12 mouse cellular contexts compared by ENCODE assay signal in genomic region chr14:47489310-47490097, GRCm38 (mm10). TPM values are rescaled to one million over a fixed set of nuclear protein-coding genes. Genes with fewer than 3 reads are reported as not detected.
DNase-seq lines count a peak whose midpoint lies in the region; ATAC-seq and TF ChIP-seq lines count a peak whose summit lies in the region.
"Had no signal": no experiment of that assay in that cellular context is flagged by ENCODE, and none has a peak within 500 bp of the region (broad histone marks: within the 10 kb centered on the region; RNA-seq: fewer than 3 reads in every experiment).

No protein-coding gene starts in this region.

- no peak for DNase-seq in heart, adult 9 months (ENCODE audit: low spot score in 2 of 2)
- peak; percentile 62 for DNase-seq in Muller cell, postnatal 12 days (ENCODE audit: inconsistent ontology term)
- peak; percentile 44 for DNase-seq in forelimb bud, embryonic 11.5 days (ENCODE audit: low read depth, low spot score)
- no peak for DNase-seq in midbrain, postnatal 0 days (ENCODE audit: low spot score)
- DNase-seq: left cerebral cortex, postnatal 4 days; midbrain, embryonic 14.5 days; thymus, adult 18-20 months had no signal

- H3K36me3 ChIP-seq in heart, embryonic 16.5 days (ENCODE audit: control insufficient read depth, insufficient read depth): no peaks in the 10 kb centered on the region
- H3K36me3 ChIP-seq in liver, embryonic 15.5 days (replicated peaks): peaks cover 26% of the 10 kb centered on the region
- no peaks in the 10 kb centered on the region for H3K36me3 ChIP-seq in midbrain, postnatal 0 days (ENCODE audit: insufficient read depth, low read length)
- H3K36me3 ChIP-seq: embryonic facial prominence, embryonic 12.5 days had no signal

- no peaks in the 10 kb centered on the region for H3K27me3 ChIP-seq in heart, embryonic 16.5 days (ENCODE audit: control insufficient read depth, insufficient read depth, low read length)
- no peaks in the 10 kb centered on the region for H3K27me3 ChIP-seq in liver, embryonic 15.5 days
- no peaks in the 10 kb centered on the region for H3K27me3 ChIP-seq in midbrain, postnatal 0 days (ENCODE audit: insufficient read depth, low read length)
- H3K27me3 ChIP-seq: embryonic facial prominence, embryonic 12.5 days had no signal

- no peak overlapping the region for H3K4me3 ChIP-seq in heart, embryonic 16.5 days (ENCODE audit: low read length)
- H3K4me3 ChIP-seq in liver, embryonic 15.5 days (replicated peaks): no peak overlapping the region
- H3K4me3 ChIP-seq in midbrain, postnatal 0 days (ENCODE audit: low read depth, low read length): no peak overlapping the region
- H3K4me3 ChIP-seq: embryonic facial prominence, embryonic 12.5 days had no signal

- TF ChIP-seq CTCF in midbrain, postnatal 0 days (IDR thresholded peaks at IDR 0.05): no peak

- no peak overlapping the region for H3K27ac ChIP-seq in heart, embryonic 16.5 days (ENCODE audit: low read length)
- H3K27ac ChIP-seq in liver, embryonic 15.5 days (replicated peaks): 0 out of 2 replicates have a peak overlapping the region, but pooled peaks have one; percentile 22
- no peak overlapping the region for H3K27ac ChIP-seq in midbrain, postnatal 0 days (ENCODE audit: low read depth, low read length)
- H3K27ac ChIP-seq: embryonic facial prominence, embryonic 12.5 days had no signal

- peak overlapping the region; percentile 9; the same call in 1 of the 2 replicates for H3K4me2 ChIP-seq in heart, embryonic 16.5 days (ENCODE audit: low read depth, low read length)
- 0 out of 2 replicates have a peak overlapping the region, but pooled peaks have one; percentile 10 for H3K4me2 ChIP-seq in liver, embryonic 15.5 days
- no peak overlapping the region for H3K4me2 ChIP-seq in midbrain, postnatal 0 days (ENCODE audit: low read depth, low read length, poor library complexity, severe bottlenecking)
- H3K4me2 ChIP-seq: embryonic facial prominence, embryonic 12.5 days had no signal

- WGBS in heart, embryonic 16.5 days: 40% methylated on average over 10 of the region's 10 CpGs
- 55% methylated on average over 10 of the region's 10 CpGs for WGBS in liver, embryonic 15.5 days (ENCODE audit: insufficient replicate concordance)
- 26% methylated on average over 10 of the region's 10 CpGs for WGBS in midbrain, postnatal 0 days

- H3K9ac ChIP-seq in heart, embryonic 16.5 days (ENCODE audit: low read length): no peak overlapping the region
- H3K9ac ChIP-seq in liver, embryonic 15.5 days: no peak overlapping the region
- no peak overlapping the region for H3K9ac ChIP-seq in midbrain, postnatal 0 days (replicated peaks; ENCODE audit: low read length, poor library complexity, severe bottlenecking)
- H3K9ac ChIP-seq: embryonic facial prominence, embryonic 12.5 days had no signal

- ATAC-seq in heart, embryonic 16.5 days (replicated peaks; ENCODE audit: extremely low read depth, insufficient read depth, low FRiP score): no peak
- no peak for ATAC-seq in liver, embryonic 15.5 days (ENCODE audit: insufficient read depth)
- no peak for ATAC-seq in erythroid progenitor cell, adult 5-6 weeks (replicated peaks; ENCODE audit: low FRiP score, poor library complexity, severe bottlenecking)
- no peak for ATAC-seq in midbrain, postnatal 0 days (ENCODE audit: low FRiP score)
- ATAC-seq in monocyte, adult 5-6 weeks (replicated peaks; ENCODE audit: insufficient number of reproducible peaks, low FRiP score, low TSS enrichment, poor library complexity, severe bottlenecking): no peak

- no peaks in the 10 kb centered on the region for H3K9me3 ChIP-seq in heart, embryonic 16.5 days (replicated peaks; ENCODE audit: control insufficient read depth, low read length)
- H3K9me3 ChIP-seq in liver, embryonic 15.5 days (replicated peaks): no peaks in the 10 kb centered on the region
- H3K9me3 ChIP-seq in midbrain, postnatal 0 days (ENCODE audit: low read length): no peaks in the 10 kb centered on the region
- H3K9me3 ChIP-seq: embryonic facial prominence, embryonic 12.5 days had no signal

- H3K4me1 ChIP-seq in heart, embryonic 16.5 days (ENCODE audit: control insufficient read depth, insufficient read depth, low read length): peaks cover 15% of the 10 kb centered on the region
- H3K4me1 ChIP-seq in liver, embryonic 15.5 days (replicated peaks): peaks cover 49% of the 10 kb centered on the region
- no peaks in the 10 kb centered on the region for H3K4me1 ChIP-seq in midbrain, postnatal 0 days (ENCODE audit: insufficient read depth, low read length)

RNA-seq across cellular contexts. Expression of gene Fbxo34, which starts 39.3 kb away (rescaled TPM):
- 16.7 and 20.0 TPM in 2 replicates for polyA plus RNA-seq in heart, embryonic 16.5 days (2015; fragmentation: Nextera tagmentation; extraction: Ambion mirVana)
- 40.4 and 46.5 TPM in 2 replicates for polyA plus RNA-seq in liver, embryonic 15.5 days (2015; fragmentation: Nextera tagmentation; extraction: Ambion mirVana)
- 23.9 and 37.8 TPM in 2 replicates for total RNA-seq in erythroid progenitor cell, adult 5-6 weeks (2015; ENCODE audit: low replicate concordance)
- 54.2 and 68.8 TPM in 2 replicates for total RNA-seq in erythroid progenitor cell, adult 5-6 weeks (2017; ENCODE audit: low replicate concordance)
- total RNA-seq in midbrain, postnatal 0 days (2014; rRNA removed): 29.7 and 29.9 TPM in 2 replicates
- polyA plus RNA-seq in midbrain, postnatal 0 days (2015; fragmentation: Nextera tagmentation; extraction: Ambion mirVana): 36.5 and 45.5 TPM in 2 replicates
- 18.2 to 39.0 TPM (median 26.4 TPM) in 3 replicates for total RNA-seq in monocyte, adult 5-6 weeks (2017)

Comparison
In these comparisons a context has a peak if more than half of its experiments do, and no peak if none do; other contexts are left out.
1. DNase-seq: peak in Muller cell, postnatal 12 days (single experiment) and forelimb bud, embryonic 11.5 days (single experiment); none in heart, adult 9 months (0 of 2) and midbrain, postnatal 0 days (single experiment).